Mouse (Mus musculus) neutrophil, adult 65 days (primary cell): ENCODE data around the gene Ctla4. TPM values are rescaled to one million over a fixed set of nuclear protein-coding genes. Genes with fewer than 3 reads are reported as not detected.

Experiments used
- total RNA-seq: library from RNA; stranded (reverse); gene quantifications from 2 replicates; pipeline ENCODE4 v1.2.4, GENCODE M21; 2023

Gene Ctla4
- total RNA-seq, result not detected in 2 replicates

GRCm38 (mm10) chr1:60886981-60887380 is at the start of gene Ctla4:
Ctla4 (plus strand) TSS chr1:60887000.

Other genes starting within 250 kb of the Ctla4 start
- gene Cd28, start 170.2 kb upstream of the Ctla4 start, total RNA-seq, result 1.2 TPM in 2 replicates
- gene Icos, start 90.9 kb downstream of the Ctla4 start, total RNA-seq, result not detected in 2 replicates